Mouse (Mus musculus): ENCODE data around the gene Cnst. TPM values are rescaled to one million over a fixed set of nuclear protein-coding genes. Genes with fewer than 3 reads are reported as not detected.

Cnst gene
- polyA plus RNA-seq, 1 experiment from 2014 or later = 26.4 TPM

DNA sequence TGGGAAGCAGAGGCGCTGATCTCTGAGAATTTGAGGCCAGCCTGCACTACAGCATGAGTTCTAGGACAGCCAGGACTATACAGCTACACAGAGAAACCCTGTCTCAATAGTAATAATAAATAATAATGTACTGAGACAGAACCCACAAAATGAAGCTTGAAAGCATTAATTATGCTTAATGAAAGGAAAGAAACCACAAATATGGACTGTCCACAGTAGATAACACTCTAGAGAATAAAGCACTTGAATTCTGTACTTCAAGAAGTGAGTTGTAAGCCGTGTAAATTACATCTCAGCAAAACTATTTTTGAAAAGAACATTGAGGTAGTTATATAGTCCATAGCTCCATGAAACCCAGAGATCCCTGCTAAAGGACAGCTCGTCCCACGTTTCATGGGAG, 38.0 kb downstream of the Cnst start:
- peaks cover 12% of the 10 kb centered on the region; the same call in 1 of the 2 replicates for H3K36me3 ChIP-seq (replicated peaks; ENCODE audit: control insufficient read depth, insufficient read depth)
- no peak overlapping the region for H3K4me2 ChIP-seq (replicated peaks)
- H3K4me3 ChIP-seq (replicated peaks; ENCODE audit: low read length) = no peak overlapping the region
- WGBS = 96% methylated on average over 4 of the region's 4 CpGs
- no peak overlapping the region for H3K27ac ChIP-seq
- ATAC-seq (ENCODE audit: low FRiP score) (no peak), DNase-seq (ENCODE audit: low spot score) (no peak)
- H3K9me3 ChIP-seq (ENCODE audit: control insufficient read depth, low read length) = no peaks in the 10 kb centered on the region
- H3K4me1 ChIP-seq (replicated peaks; ENCODE audit: control insufficient read depth, insufficient read depth, low read length) = peaks cover 8% of the 10 kb centered on the region; the same call in 1 of the 2 replicates
- H3K27me3 ChIP-seq (ENCODE audit: control insufficient read depth, insufficient read depth, low read length) = no peaks in the 10 kb centered on the region
- no peak overlapping the region for H3K9ac ChIP-seq

DNA sequence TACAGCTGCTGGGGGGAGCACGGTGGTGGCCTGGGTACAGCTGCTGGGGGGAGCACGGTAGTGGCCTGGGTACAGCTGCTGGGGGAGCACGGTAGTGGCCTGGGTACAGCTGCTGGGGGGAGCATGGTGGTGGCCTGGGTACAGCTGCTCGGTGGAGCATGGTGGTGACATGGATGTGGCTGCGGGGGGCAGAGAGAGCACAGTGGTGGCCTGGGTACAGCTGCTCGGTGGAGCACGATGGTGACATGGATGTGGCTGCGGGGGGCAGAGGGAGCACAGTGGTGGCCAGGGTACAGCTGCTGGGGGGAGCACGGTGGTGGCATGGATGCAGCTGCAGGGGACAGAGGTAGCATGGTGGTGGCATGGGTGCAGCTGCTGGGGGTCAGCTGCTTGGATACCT, 39.5 kb downstream of the Cnst start:
- no peak overlapping the region for H3K4me3 ChIP-seq (replicated peaks; ENCODE audit: low read length)
- ATAC-seq (ENCODE audit: low FRiP score) = no peak
- H3K27me3 ChIP-seq (ENCODE audit: control insufficient read depth, insufficient read depth, low read length) = no peaks in the 10 kb centered on the region
- no peaks in the 10 kb centered on the region for H3K9me3 ChIP-seq (ENCODE audit: control insufficient read depth, low read length)
- no peaks in the 10 kb centered on the region for H3K36me3 ChIP-seq (replicated peaks; ENCODE audit: control insufficient read depth, insufficient read depth)
- no peak overlapping the region for H3K27ac ChIP-seq
- no peak overlapping the region for H3K9ac ChIP-seq
- 64% methylated on average over 9 of the region's 9 CpGs for WGBS
- H3K4me1 ChIP-seq (replicated peaks; ENCODE audit: control insufficient read depth, insufficient read depth, low read length) = peaks cover 8% of the 10 kb centered on the region; the same call in 1 of the 2 replicates
- DNase-seq (ENCODE audit: low spot score) = no peak
- H3K4me2 ChIP-seq (replicated peaks) = no peak overlapping the region

DNA sequence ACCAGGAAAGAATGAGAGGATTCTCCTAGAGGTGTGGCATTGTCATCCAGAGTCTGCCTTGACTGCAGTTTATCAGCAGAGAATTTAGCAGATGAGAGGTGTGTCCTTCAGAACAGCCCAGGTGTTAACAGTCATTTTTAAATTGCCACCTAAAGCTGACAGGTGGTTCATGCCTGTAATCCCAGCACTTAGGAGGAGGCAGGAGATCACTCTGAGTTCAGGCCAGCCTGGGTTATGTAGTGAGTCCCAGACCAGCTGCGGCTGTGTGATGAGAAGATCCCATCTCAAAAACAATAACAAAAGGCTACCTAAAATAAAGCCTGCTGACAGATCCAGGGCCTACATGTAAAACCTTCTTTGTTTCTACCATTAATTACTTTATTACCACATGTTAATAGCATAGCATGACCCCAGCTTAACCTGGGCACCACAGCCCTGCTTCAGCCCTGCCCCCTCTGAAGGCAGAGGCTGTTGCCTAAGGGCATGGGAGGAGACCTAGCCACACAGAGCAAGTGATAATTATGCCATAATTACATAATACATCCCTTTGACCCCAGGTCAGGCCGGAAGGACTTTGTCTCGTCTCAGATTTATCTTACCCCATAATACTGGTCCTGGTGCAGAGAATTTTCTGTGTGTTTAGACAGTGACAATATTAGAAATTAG, 40.4 kb downstream of the Cnst start:
- 62% methylated on average over 3 of the region's 3 CpGs for WGBS
- ATAC-seq (ENCODE audit: low FRiP score) (no peak), DNase-seq (ENCODE audit: low spot score) (no peak)
- Histone ChIP-seq H3K36me3 (replicated peaks; ENCODE audit: control insufficient read depth, insufficient read depth) (no peaks in the 10 kb centered on the region), H3K9ac (no peak overlapping the region), H3K4me2 (replicated peaks) (no peak overlapping the region), H3K27ac (no peak overlapping the region), H3K9me3 (ENCODE audit: control insufficient read depth, low read length) (no peaks in the 10 kb centered on the region), H3K4me1 (replicated peaks; ENCODE audit: control insufficient read depth, insufficient read depth, low read length) (peaks cover 8% of the 10 kb centered on the region; the same call in 1 of the 2 replicates), H3K4me3 (replicated peaks; ENCODE audit: low read length) (no peak overlapping the region), H3K27me3 (ENCODE audit: control insufficient read depth, insufficient read depth, low read length) (no peaks in the 10 kb centered on the region)

DNA sequence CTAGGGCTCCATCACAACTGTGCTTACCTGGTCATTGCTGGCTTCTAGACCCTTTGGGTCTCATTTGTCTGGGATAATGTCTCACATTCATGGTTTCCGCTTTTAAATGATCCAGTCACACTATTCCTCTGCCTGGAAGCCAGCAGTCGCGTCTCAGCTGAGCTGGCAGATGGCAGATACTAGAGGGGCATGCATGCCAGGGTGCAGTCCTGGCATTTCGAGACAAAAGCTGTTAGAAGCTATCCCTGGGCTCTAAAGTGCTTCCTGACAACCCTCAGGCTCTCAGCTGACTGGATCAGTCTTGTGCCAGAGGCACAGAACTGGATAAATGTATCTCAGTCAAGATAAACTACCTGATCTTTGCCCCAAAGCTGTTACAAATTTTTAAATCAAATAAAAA, 42.1 kb downstream of the Cnst start:
- ATAC-seq (ENCODE audit: low FRiP score) (no peak), DNase-seq (ENCODE audit: low spot score) (no peak)
- WGBS = 66% methylated on average over 4 of the region's 4 CpGs

DNA sequence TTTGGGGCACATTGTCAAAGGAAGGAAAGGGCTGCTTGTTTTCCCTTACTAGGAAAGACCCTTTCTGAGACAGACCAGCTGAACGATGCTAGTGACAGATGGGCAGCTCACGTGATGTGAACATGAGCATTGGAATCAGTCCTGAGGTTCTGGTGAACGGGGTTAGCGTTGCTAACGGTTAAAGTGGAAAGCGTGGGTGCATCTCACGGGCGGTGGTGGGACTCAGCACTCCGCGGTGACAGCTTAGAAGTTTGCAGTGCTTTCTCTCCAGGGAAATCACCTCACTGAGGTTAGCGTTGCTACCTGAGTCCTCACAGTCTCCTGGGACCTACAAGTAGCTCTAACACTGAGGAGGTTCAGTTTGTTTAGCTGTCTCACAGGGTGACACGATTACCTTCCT, 45.5 kb downstream of the Cnst start:
- Histone ChIP-seq H3K4me1 (replicated peaks; ENCODE audit: control insufficient read depth, insufficient read depth, low read length) (peaks cover 3% of the 10 kb centered on the region; the same call in 1 of the 2 replicates), H3K4me2 (replicated peaks) (no peak overlapping the region), H3K9me3 (ENCODE audit: control insufficient read depth, low read length) (no peaks in the 10 kb centered on the region), H3K36me3 (replicated peaks; ENCODE audit: control insufficient read depth, insufficient read depth) (no peaks in the 10 kb centered on the region), H3K9ac (no peak overlapping the region), H3K27ac (no peak overlapping the region), H3K4me3 (replicated peaks; ENCODE audit: low read length) (no peak overlapping the region), H3K27me3 (ENCODE audit: control insufficient read depth, insufficient read depth, low read length) (no peaks in the 10 kb centered on the region)
- ATAC-seq (ENCODE audit: low FRiP score) (no peak), DNase-seq (ENCODE audit: low spot score) (no peak)
- WGBS = 82% methylated on average over 12 of the region's 12 CpGs

More for the DNA sequence above, 42.1 kb downstream of the Cnst start:
- Histone ChIP-seq H3K4me1 (replicated peaks; ENCODE audit: control insufficient read depth, insufficient read depth, low read length) (peaks cover 8% of the 10 kb centered on the region; the same call in 1 of the 2 replicates), H3K36me3 (replicated peaks; ENCODE audit: control insufficient read depth, insufficient read depth) (no peaks in the 10 kb centered on the region), H3K4me2 (replicated peaks) (no peak overlapping the region), H3K4me3 (replicated peaks; ENCODE audit: low read length) (no peak overlapping the region), H3K27me3 (ENCODE audit: control insufficient read depth, insufficient read depth, low read length) (no peaks in the 10 kb centered on the region), H3K9me3 (ENCODE audit: control insufficient read depth, low read length) (no peaks in the 10 kb centered on the region), H3K9ac (no peak overlapping the region), H3K27ac (no peak overlapping the region)

DNA sequence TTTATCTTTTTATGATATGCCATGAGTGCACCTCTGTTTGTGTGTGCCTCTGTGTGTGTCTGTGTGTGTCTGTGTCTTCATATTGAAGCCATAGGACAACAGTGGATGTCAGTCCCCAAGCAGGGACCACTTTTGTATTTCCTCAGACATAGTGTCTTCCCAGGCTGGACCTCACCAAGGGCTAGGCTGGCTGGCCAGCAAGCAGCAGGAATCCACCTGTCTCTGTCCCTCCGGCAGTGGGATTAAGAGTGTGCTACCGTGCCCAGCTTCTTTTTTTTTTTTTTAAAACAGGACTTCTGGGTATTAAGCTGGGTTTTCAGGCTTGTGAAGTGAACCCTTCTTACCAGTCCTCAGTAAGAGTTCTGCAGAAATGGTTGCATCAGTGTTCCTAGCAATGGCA, 46.0 kb downstream of the Cnst start:
- Histone ChIP-seq H3K4me1 (replicated peaks; ENCODE audit: control insufficient read depth, insufficient read depth, low read length) (no peaks in the 10 kb centered on the region), H3K27me3 (ENCODE audit: control insufficient read depth, insufficient read depth, low read length) (no peaks in the 10 kb centered on the region), H3K9me3 (ENCODE audit: control insufficient read depth, low read length) (no peaks in the 10 kb centered on the region), H3K4me3 (replicated peaks; ENCODE audit: low read length) (no peak overlapping the region), H3K4me2 (replicated peaks) (no peak overlapping the region), H3K9ac (no peak overlapping the region), H3K36me3 (replicated peaks; ENCODE audit: control insufficient read depth, insufficient read depth) (no peaks in the 10 kb centered on the region), H3K27ac (no peak overlapping the region)
- 83% methylated on average over 2 of the region's 2 CpGs for WGBS
- ATAC-seq (ENCODE audit: low FRiP score) (no peak), DNase-seq (ENCODE audit: low spot score) (no peak)

DNA sequence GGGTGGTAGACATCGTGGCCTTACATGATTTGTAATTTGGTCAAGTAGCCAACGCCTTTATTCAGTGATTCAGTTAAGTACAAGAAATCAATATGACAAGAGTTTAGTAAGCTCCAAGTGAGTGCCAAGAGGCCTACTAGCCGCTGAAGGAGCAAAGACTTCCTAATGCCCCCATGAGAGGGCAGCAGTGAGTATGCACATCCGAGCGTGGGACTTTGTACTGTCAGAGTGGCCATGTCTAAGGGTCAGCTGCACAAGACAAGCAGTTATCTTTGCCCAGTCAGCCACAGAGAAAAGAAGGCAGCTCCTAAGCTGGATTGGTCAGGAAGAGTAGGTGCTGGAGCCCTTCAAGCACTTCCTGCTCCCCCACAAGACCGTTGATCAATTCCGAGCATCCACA, 46.8 kb downstream of the Cnst start:
- no peak overlapping the region for H3K4me2 ChIP-seq (replicated peaks)
- 69% methylated on average over 7 of the region's 7 CpGs for WGBS
- no peaks in the 10 kb centered on the region for H3K27me3 ChIP-seq (ENCODE audit: control insufficient read depth, insufficient read depth, low read length)
- no peak overlapping the region for H3K4me3 ChIP-seq (replicated peaks; ENCODE audit: low read length)
- H3K9me3 ChIP-seq (ENCODE audit: control insufficient read depth, low read length) = no peaks in the 10 kb centered on the region
- no peaks in the 10 kb centered on the region for H3K36me3 ChIP-seq (replicated peaks; ENCODE audit: control insufficient read depth, insufficient read depth)
- no peak overlapping the region for H3K9ac ChIP-seq
- ATAC-seq (ENCODE audit: low FRiP score) (no peak), DNase-seq (ENCODE audit: low spot score) (no peak)
- H3K27ac ChIP-seq = no peak overlapping the region
- H3K4me1 ChIP-seq (replicated peaks; ENCODE audit: control insufficient read depth, insufficient read depth, low read length) = no peaks in the 10 kb centered on the region

DNA sequence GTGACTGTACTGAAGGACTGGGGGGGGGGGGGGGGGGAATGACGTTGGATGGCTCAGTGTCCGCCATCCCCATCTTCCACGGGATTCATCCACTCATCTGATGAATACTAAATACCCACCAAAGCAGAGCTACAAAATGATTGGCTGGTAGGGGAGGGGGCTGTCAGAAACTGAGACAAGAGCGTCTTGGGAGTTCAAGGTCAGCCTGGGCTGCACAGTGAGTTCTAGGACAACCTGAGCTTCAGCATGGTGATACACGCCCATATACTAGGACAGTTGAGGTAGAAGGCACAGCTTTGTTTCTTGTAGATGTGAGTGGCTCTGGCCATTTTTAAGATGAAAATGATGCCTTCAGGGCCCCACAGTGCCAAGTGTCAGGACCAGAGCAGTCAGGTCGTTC, 52.2 kb downstream of the Cnst start:
- Histone ChIP-seq H3K4me3 (replicated peaks; ENCODE audit: low read length) (no peak overlapping the region), H3K4me1 (replicated peaks; ENCODE audit: control insufficient read depth, insufficient read depth, low read length) (no peaks in the 10 kb centered on the region), H3K36me3 (replicated peaks; ENCODE audit: control insufficient read depth, insufficient read depth) (no peaks in the 10 kb centered on the region), H3K27ac (no peak overlapping the region), H3K9me3 (ENCODE audit: control insufficient read depth, low read length) (no peaks in the 10 kb centered on the region), H3K27me3 (ENCODE audit: control insufficient read depth, insufficient read depth, low read length) (no peaks in the 10 kb centered on the region), H3K9ac (no peak overlapping the region), H3K4me2 (replicated peaks) (no peak overlapping the region)
- 95% methylated on average over 6 of the region's 6 CpGs for WGBS
- DNase-seq (ENCODE audit: low spot score) (no peak), ATAC-seq (ENCODE audit: low FRiP score) (no peak)

DNA sequence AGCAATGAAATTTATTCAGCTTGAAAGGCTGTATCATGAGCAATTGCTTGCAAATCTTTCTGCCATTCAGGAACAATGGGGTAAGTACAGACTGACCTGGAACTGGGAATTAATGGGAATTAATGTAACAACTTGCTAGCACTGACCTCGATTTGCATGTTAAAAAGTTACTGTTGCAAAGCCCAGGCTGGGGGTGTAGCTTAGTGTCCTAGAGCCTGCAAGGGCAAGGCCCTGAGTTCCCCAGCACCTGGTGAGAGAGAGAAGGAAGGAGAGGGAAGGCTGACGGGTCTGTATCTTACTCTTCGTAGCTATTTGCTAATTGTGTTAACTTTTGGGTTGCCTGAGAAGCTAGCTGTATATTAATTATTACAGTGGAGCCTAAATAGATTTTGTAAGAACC, 58.4 kb downstream of the Cnst start:
- Histone ChIP-seq H3K9ac (no peak overlapping the region), H3K4me1 (replicated peaks; ENCODE audit: control insufficient read depth, insufficient read depth, low read length) (no peaks in the 10 kb centered on the region), H3K27ac (no peak overlapping the region), H3K27me3 (ENCODE audit: control insufficient read depth, insufficient read depth, low read length) (no peaks in the 10 kb centered on the region), H3K36me3 (replicated peaks; ENCODE audit: control insufficient read depth, insufficient read depth) (peaks cover 12% of the 10 kb centered on the region; the same call in 1 of the 2 replicates), H3K4me2 (replicated peaks) (no peak overlapping the region), H3K9me3 (ENCODE audit: control insufficient read depth, low read length) (no peaks in the 10 kb centered on the region), H3K4me3 (replicated peaks; ENCODE audit: low read length) (no peak overlapping the region)
- ATAC-seq (ENCODE audit: low FRiP score) (no peak), DNase-seq (ENCODE audit: low spot score) (no peak)
- 56% methylated on average over 3 of the region's 3 CpGs for WGBS
